Mouse (Mus musculus) liver, adult 2 months (tissue): ENCODE results near the gene Gse1. TPM values are rescaled to one million over a fixed set of nuclear protein-coding genes. Genes with fewer than 3 reads are reported as not detected.
"Not testable (repeated sequence)": the region's sequence is repeated elsewhere in the genome, so short reads cannot be mapped to it uniquely, and the experiment has no call there.

Experiments
- DNase-seq: peaks from one replicate; pipeline ENCODE4 v3.0.0-alpha.2; 2011; ENCODE audit warnings: low read depth, low spot score; ENCODE audit errors: extremely low read depth
- H3K27ac ChIP-seq: fragments of 200-500 bp; replicated peaks from 2 replicates; pipeline ENCODE4 v1.5.1; 2012; ENCODE audit warnings: low read depth, mild to moderate bottlenecking, control low read depth, inconsistent platforms, low read length; ENCODE audit not compliant: insufficient read depth
- H3K27me3 ChIP-seq: fragments of 200-500 bp; 2 replicates; pipeline ENCODE4 v1.6.1; 2012; ENCODE audit warnings: mild to moderate bottlenecking, moderate library complexity, low read length, inconsistent platforms; ENCODE audit not compliant: control insufficient read depth, insufficient read depth
- H3K36me3 ChIP-seq: fragments of 200-500 bp; 2 replicates; pipeline ENCODE4 v1.6.1; 2012; ENCODE audit warnings: low read length, inconsistent platforms; ENCODE audit not compliant: control insufficient read depth, insufficient read depth
- H3K4me1 ChIP-seq: fragments of 200-500 bp; 2 replicates; pipeline ENCODE4 v1.6.1; 2011; ENCODE audit warnings: low read length; ENCODE audit not compliant: control insufficient read depth, insufficient read depth
- H3K4me3 ChIP-seq: fragments of 200-500 bp; 2 replicates; pipeline ENCODE4 v1.5.1; 2011; ENCODE audit warnings: low read depth, mild to moderate bottlenecking, control low read depth, low read length, moderate library complexity; ENCODE audit not compliant: insufficient read depth
- H3K79me2 ChIP-seq: fragments of 200-500 bp; 2 replicates; pipeline ENCODE4 v1.6.1; 2012; ENCODE audit warnings: inconsistent platforms, mild to moderate bottlenecking, low read length, moderate library complexity; ENCODE audit not compliant: control insufficient read depth, insufficient read depth
- H3K9ac ChIP-seq: fragments of 200-500 bp; 2 replicates; pipeline ENCODE4 v1.6.1; 2012; ENCODE audit warnings: low read depth, mild to moderate bottlenecking, control low read depth, inconsistent platforms, low read length
- CTCF ChIP-seq: fragments of 200-500 bp; IDR thresholded peaks from 2 replicates; pipeline ENCODE4 v1.5.1; 2011; ENCODE audit warnings: low read depth, low read length, control low read depth
- POLR2A ChIP-seq: fragments of 200-500 bp; IDR thresholded peaks from 2 replicates; pipeline ENCODE4 v1.6.1; 2011; ENCODE audit warnings: low read length, control low read depth; ENCODE audit not compliant: insufficient read depth; ENCODE audit errors: extremely low read depth
- WGBS: fragments of 180-500 bp; shearing (Covaris S2); methylation state at CpG from one replicate; pipeline ENCODE4 v1.1.7; 2018; 5-methylcytosine and 5-hydroxymethylcytosine counted together
- polyA plus RNA-seq: library from polyadenylated mRNA; depleted of rRNA; stranded (reverse); fragments of >200 nt; gene quantifications from 2 replicates; pipeline ENCODE4 v1.2.3, GENCODE M21; 2012
- total RNA-seq: library from RNA; depleted of rRNA; stranded (reverse); fragments of >200 nt; gene quantifications from 2 replicates; pipeline ENCODE4 v1.2.3, GENCODE M21; 2014

Gene Gse1
- total and polyA plus RNA-seq, 2 experiments = 2.6 to 10.0 TPM

DNA sequence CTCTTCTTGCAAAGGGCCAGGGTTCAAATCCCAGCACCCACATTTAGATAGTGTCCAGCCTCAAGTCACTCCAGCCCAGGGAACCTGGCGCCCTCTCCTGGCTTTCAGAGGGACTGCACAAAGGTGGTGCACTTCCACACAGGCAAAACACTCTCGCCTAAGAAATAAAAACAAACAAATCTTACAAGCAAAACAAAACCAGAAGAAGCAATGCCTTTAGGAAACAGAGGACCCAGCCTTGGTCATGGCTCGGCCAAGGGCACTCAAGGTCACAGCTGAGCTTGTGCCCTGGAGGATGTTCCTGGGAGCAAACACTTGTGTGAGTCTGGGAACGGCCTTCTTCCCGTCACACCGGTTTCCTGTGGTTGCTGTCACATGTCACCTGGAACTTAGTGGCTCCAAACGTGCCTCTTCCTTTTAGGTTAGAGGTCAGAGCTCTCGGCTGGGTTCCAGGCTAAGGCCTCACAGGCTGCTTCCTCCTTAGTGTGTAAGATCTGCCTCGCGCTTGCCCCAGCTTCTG is 135.4 kb downstream of the Gse1 start:
- DNase-seq = peak; percentile 85
- WGBS = 34% methylated on average over 10 of the region's 10 CpGs
- TF ChIP-seq POLR2A (no peak), CTCF (peak; percentile 92)

DNA sequence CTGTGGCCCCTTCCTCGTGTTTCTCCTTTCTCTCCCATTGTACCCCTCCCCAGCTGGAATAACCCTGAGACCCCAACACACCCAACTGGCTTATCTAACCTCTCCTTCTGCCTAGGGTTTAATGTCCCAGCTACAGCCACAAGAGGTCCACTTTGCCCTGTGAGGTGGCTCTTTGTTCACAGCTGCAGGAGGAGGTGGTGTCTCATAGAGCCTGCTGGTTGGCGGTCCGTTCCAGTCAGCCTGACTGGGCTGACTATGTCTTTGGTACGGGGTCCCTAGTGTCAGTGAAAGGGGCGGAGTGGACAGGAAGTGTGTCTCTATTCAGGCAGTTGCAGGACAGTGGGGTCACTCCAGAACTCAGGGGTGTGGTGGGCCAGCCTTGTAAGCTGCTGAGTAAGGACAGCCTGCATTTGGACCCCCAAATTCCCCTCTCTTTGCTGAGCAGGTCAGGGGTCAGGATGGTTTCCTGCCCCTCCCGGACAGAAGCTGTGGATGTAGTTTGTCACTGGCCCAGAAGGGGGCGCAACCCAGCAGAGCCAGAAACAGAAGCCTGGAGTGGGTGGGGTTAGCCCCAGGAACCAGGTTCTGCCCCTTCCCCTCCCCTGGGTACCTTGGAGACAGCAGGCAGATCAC is 136.0 kb downstream of the Gse1 start:
- no peak for DNase-seq
- no peak overlapping the region for H3K4me3 ChIP-seq
- no peaks in the 10 kb centered on the region for H3K27me3 ChIP-seq
- peak overlapping the region; percentile 42 for H3K27ac ChIP-seq
- TF ChIP-seq CTCF (peak; percentile 78), POLR2A (no peak)
- H3K4me1 ChIP-seq = peaks cover 20% of the 10 kb centered on the region
- 47% methylated on average over 7 of the region's 7 CpGs for WGBS
- H3K36me3 ChIP-seq = no peaks in the 10 kb centered on the region
- H3K79me2 ChIP-seq = no peaks in the 10 kb centered on the region
- H3K9ac ChIP-seq = no peak overlapping the region

More for the DNA sequence above, 135.4 kb downstream of the Gse1 start:
- H3K27me3 ChIP-seq = no peaks in the 10 kb centered on the region
- H3K9ac ChIP-seq = no peak overlapping the region
- no peaks in the 10 kb centered on the region for H3K79me2 ChIP-seq
- H3K4me3 ChIP-seq = no peak overlapping the region
- H3K4me1 ChIP-seq = peaks cover 17% of the 10 kb centered on the region
- H3K36me3 ChIP-seq = no peaks in the 10 kb centered on the region
- H3K27ac ChIP-seq = peak overlapping the region; percentile 42

- H3K79me2 ChIP-seq = no peaks in the 10 kb centered on the region
- no peak overlapping the region for H3K27ac ChIP-seq
- 65% methylated on average over 6 of the region's 6 CpGs for WGBS
- H3K4me3 ChIP-seq = no peak overlapping the region
- no peaks in the 10 kb centered on the region for H3K27me3 ChIP-seq
- H3K4me1 ChIP-seq = peaks cover 21% of the 10 kb centered on the region
- TF ChIP-seq CTCF (no peak), POLR2A (no peak)
- H3K36me3 ChIP-seq = no peaks in the 10 kb centered on the region
- no peak for DNase-seq
- H3K9ac ChIP-seq = no peak overlapping the region
Observed at GRCm38 (mm10) chr8:120366840-120367239, 138.6 kb downstream of the Gse1 start.

DNA sequence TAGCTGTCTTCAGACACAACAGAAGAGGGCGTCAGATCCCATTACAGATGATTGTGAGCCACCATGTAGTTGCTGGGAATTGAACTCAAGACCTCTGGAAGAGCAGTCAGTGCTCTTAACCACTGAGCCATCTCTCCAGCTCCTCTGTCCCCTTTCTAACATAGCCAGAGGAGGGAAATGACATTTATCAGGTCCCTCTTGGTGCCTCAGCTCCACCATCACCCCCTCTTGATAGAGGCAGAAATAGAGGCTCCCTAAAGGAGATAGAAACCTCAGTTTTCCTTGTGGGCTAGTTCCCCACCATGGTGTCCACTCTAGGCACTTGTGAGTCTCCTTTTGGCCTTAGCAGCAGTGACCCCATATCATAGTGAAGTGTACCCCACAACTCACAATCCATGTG is 139.9 kb downstream of the Gse1 start:
- H3K9ac ChIP-seq, H3K79me2 ChIP-seq, H3K27ac ChIP-seq, DNase-seq, H3K4me3 ChIP-seq, H3K36me3 ChIP-seq, H3K27me3 ChIP-seq: not testable (repeated sequence)
- peaks cover 21% of the 10 kb centered on the region for H3K4me1 ChIP-seq
- WGBS = 83% methylated on average over 1 of the region's 1 CpGs

DNA sequence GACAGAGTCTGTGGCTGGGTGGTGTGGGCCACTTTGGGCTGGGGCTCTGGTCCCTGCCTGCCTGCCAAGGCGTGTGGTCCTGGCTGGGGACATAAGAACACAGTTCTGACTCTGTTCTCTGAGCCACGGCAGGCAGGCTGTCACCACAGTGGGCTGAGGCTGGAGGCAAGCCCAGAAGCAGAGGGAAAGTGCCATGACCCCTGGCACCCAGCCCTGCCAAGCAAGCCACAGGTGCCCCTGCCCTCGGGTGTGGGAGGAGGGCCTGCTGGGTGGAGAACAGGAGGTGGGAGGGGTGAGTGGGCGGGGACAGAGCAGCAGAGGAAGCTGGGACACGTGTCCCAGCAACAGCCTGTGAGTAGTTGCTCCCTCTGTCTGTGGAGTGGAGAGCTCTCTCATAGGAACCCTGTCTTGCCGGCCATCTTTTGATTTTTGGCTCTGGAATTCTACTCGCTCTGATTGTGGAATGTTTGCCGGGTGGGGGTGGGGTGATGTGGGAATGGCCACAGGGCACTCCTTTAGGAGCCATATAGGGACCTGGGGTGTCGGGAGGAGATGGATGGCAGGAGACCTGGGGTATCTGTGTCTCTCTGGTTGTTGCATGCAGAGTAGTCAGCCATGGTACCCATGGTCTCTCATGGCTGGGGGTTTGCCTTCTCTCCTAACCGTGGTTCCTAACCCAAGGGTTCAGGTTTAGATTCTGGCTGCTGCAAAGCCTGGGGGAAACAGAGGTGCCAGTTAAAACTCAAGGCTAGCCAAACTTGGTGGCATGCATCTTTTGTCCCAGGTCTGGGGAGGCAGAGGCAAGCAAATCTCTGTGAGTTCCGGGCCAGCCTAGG is 140.8 kb downstream of the Gse1 start:
- H3K27ac ChIP-seq = peak overlapping the region; percentile 40
- H3K9ac ChIP-seq = peak overlapping the region; percentile 35
- TF ChIP-seq POLR2A = no peak
- TF ChIP-seq CTCF = peak; percentile 65
- H3K36me3 ChIP-seq = no peaks in the 10 kb centered on the region
- 21% methylated on average over 11 of the region's 11 CpGs for WGBS
- no peak overlapping the region for H3K4me3 ChIP-seq
- no peaks in the 10 kb centered on the region; the same call in 1 of the 2 replicates for H3K79me2 ChIP-seq
- peak; percentile 92 for DNase-seq
- no peaks in the 10 kb centered on the region for H3K27me3 ChIP-seq
- peaks cover 29% of the 10 kb centered on the region for H3K4me1 ChIP-seq
